Mouse (Mus musculus) forebrain, embryonic 15.5 days (tissue): ENCODE measurements around the gene Alppl2. TPM values are rescaled to one million over a fixed set of nuclear protein-coding genes. Genes with fewer than 3 reads are reported as not detected.

Experiments used
- ATAC-seq: fragments of 200-750 bp; cut with Nextera tagmentation; replicated peaks from 2 replicates; pipeline ENCODE4 v1.8.0; 2017; ENCODE audit warnings: mild to moderate bottlenecking, moderate TSS enrichment, moderate library complexity
- H3K27ac ChIP-seq: fragments of 300-500 bp; sonication (generic); replicated peaks from 2 replicates; pipeline ENCODE4 v1.5.1; 2015; ENCODE audit warnings: mild to moderate bottlenecking, inconsistent platforms
- H3K27me3 ChIP-seq: fragments of 300-500 bp; sonication (generic); 2 replicates; pipeline ENCODE4 v1.6.1; 2015; ENCODE audit warnings: inconsistent platforms
- H3K36me3 ChIP-seq: fragments of 300-500 bp; sonication (generic); 2 replicates; pipeline ENCODE4 v1.6.1; 2015; ENCODE audit warnings: mild to moderate bottlenecking, inconsistent platforms
- H3K4me1 ChIP-seq: fragments of 300-500 bp; sonication (generic); 2 replicates; pipeline ENCODE4 v1.6.1; 2015; ENCODE audit warnings: inconsistent platforms
- H3K4me2 ChIP-seq: fragments of 300-500 bp; sonication (generic); replicated peaks from 2 replicates; pipeline ENCODE4 v1.6.1; 2015; ENCODE audit warnings: mild to moderate bottlenecking, inconsistent platforms
- H3K4me3 ChIP-seq: fragments of 300-500 bp; sonication (generic); 2 replicates; pipeline ENCODE4 v1.5.1; 2015; ENCODE audit warnings: mild to moderate bottlenecking, inconsistent platforms
- H3K9ac ChIP-seq: fragments of 300-500 bp; sonication (generic); replicated peaks from 2 replicates; pipeline ENCODE4 v1.6.1; 2015; ENCODE audit warnings: mild to moderate bottlenecking, inconsistent platforms
- H3K9me3 ChIP-seq: fragments of 300-500 bp; sonication (generic); 2 replicates; pipeline ENCODE4 v1.6.1; 2016; ENCODE audit warnings: inconsistent platforms
- WGBS: fragments of 180-500 bp; shearing (Covaris S2); methylation state at CpG from one replicate; pipeline ENCODE4 v1.1.7; 2015; ENCODE audit warnings: mixed read lengths; 5-methylcytosine and 5-hydroxymethylcytosine counted together
- polyA plus RNA-seq: library from polyadenylated mRNA; unstranded; fragments of >200 nt; fragmentation: Nextera tagmentation; extraction: Ambion mirVana; gene quantifications from 2 replicates; pipeline ENCODE4 v1.2.1, GENCODE M21; 2015

Gene Alppl2
- polyA plus RNA-seq, 1 experiment from 2014 or later, result not detected

DNA sequence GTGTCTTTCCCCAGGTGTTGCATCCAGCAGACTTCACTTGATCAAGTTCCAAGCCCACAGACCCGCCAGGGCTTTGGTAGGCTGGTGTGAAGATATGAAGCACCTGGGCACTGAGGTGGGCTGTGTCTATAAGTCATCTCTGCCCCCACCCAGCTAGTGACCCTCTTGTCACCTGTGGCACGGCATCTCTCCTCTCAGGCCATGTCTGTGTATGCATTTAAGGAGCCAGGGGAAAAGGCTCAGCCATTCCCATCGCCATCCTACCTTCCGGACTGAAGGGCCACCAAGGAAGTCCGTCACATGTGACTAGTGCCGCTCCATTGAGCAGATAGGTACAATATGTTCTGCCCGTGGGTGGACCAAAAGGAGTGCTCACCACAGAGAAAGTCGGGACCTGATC is 5.9 kb upstream of the Alppl2 start:
- Histone ChIP-seq H3K27me3 (no peaks in the 10 kb centered on the region), H3K4me1 (no peaks in the 10 kb centered on the region), H3K9ac (no peak overlapping the region), H3K4me2 (no peak overlapping the region), H3K27ac (no peak overlapping the region), H3K4me3 (no peak overlapping the region), H3K9me3 (no peaks in the 10 kb centered on the region), H3K36me3 (no peaks in the 10 kb centered on the region)
- 74% methylated on average over 8 of the region's 8 CpGs for WGBS
- ATAC-seq, result no peak

DNA sequence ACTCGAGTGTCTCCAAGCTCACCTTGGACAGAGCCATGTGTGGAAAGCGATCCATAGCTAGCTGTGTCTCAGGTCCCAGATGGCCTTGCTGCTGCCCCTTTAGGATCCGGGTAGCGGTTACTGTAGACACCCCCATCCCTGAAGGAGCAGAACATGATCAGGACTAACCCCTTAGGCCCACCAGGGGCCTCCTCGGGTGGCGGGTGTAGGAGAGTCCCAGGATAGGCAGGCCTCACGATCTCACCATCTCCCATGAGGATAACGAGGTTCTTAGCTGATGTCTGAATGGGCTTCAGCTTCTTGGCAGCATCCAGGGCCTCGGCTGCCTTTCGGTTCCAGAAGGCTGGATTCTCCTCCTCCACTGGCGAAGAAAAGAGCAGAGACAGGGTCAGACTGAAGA is 477 bp downstream of the Alppl2 start:
- Histone ChIP-seq H3K4me1 (no peaks in the 10 kb centered on the region), H3K36me3 (no peaks in the 10 kb centered on the region)
- 78% methylated on average over 11 of the region's 11 CpGs for WGBS

GRCm38 (mm10) chr1:87086964-87087363 is 2.8 kb downstream of the Alppl2 start:
- H3K36me3 ChIP-seq, result no peaks in the 10 kb centered on the region
- ATAC-seq, result no peak
- no peaks in the 10 kb centered on the region for H3K9me3 ChIP-seq
- no peaks in the 10 kb centered on the region for H3K4me1 ChIP-seq
- 68% methylated on average over 17 of the region's 17 CpGs for WGBS
- no peak overlapping the region for H3K4me2 ChIP-seq
- H3K27me3 ChIP-seq, result no peaks in the 10 kb centered on the region
- no peak overlapping the region for H3K9ac ChIP-seq
- H3K4me3 ChIP-seq, result no peak overlapping the region
- no peak overlapping the region for H3K27ac ChIP-seq

More for the DNA sequence above, 477 bp downstream of the Alppl2 start:
- no peak overlapping the region for H3K9ac ChIP-seq
- no peak overlapping the region for H3K27ac ChIP-seq
- H3K9me3 ChIP-seq, result no peaks in the 10 kb centered on the region
- no peak overlapping the region for H3K4me3 ChIP-seq
- no peaks in the 10 kb centered on the region for H3K27me3 ChIP-seq
- no peak for ATAC-seq
- no peak overlapping the region for H3K4me2 ChIP-seq

GRCm38 (mm10) chr1:87086196-87086595 is 3.5 kb downstream of the Alppl2 start:
- Histone ChIP-seq H3K4me2 (no peak overlapping the region), H3K4me3 (no peak overlapping the region), H3K9me3 (no peaks in the 10 kb centered on the region), H3K9ac (no peak overlapping the region), H3K27ac (no peak overlapping the region), H3K36me3 (no peaks in the 10 kb centered on the region), H3K4me1 (no peaks in the 10 kb centered on the region), H3K27me3 (no peaks in the 10 kb centered on the region)
- WGBS, result 80% methylated on average over 4 of the region's 4 CpGs
- ATAC-seq, result no peak

GRCm38 (mm10) chr1:87073776-87074175 is 16.0 kb downstream of the Alppl2 start:
- no peak overlapping the region for H3K9ac ChIP-seq
- H3K36me3 ChIP-seq, result no peaks in the 10 kb centered on the region
- ATAC-seq, result no peak
- no peak overlapping the region for H3K27ac ChIP-seq
- H3K4me3 ChIP-seq, result no peak overlapping the region
- H3K9me3 ChIP-seq, result no peaks in the 10 kb centered on the region
- H3K27me3 ChIP-seq, result no peaks in the 10 kb centered on the region
- H3K4me2 ChIP-seq, result no peak overlapping the region
- WGBS, result 83% methylated on average over 8 of the region's 8 CpGs
- H3K4me1 ChIP-seq, result no peaks in the 10 kb centered on the region

DNA sequence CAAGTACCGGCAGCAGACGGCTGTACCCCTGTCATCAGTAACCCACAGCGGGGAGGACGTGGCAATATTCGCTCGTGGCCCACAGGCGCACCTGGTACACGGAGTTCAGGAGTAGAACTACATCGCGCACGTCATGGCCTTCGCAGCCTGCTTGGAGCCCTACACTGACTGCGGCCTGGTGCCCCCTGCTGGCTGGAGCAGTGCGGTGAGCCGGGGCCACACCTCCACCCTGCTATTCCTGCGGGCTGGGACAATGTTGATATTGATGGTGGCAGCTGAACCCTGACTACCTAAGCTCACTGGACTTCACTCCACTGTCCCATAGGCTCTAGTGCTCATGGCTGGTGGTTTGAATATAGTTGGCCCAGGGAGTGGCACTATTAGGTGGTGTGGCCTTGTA is 19.0 kb downstream of the Alppl2 start:
- no peaks in the 10 kb centered on the region for H3K9me3 ChIP-seq
- no peaks in the 10 kb centered on the region for H3K4me1 ChIP-seq
- H3K27ac ChIP-seq, result no peak overlapping the region
- WGBS, result 51% methylated on average over 16 of the region's 16 CpGs
- no peaks in the 10 kb centered on the region for H3K27me3 ChIP-seq
- H3K9ac ChIP-seq, result no peak overlapping the region
- no peak overlapping the region for H3K4me3 ChIP-seq
- no peak overlapping the region for H3K4me2 ChIP-seq
- ATAC-seq, result no peak
- H3K36me3 ChIP-seq, result no peaks in the 10 kb centered on the region

DNA sequence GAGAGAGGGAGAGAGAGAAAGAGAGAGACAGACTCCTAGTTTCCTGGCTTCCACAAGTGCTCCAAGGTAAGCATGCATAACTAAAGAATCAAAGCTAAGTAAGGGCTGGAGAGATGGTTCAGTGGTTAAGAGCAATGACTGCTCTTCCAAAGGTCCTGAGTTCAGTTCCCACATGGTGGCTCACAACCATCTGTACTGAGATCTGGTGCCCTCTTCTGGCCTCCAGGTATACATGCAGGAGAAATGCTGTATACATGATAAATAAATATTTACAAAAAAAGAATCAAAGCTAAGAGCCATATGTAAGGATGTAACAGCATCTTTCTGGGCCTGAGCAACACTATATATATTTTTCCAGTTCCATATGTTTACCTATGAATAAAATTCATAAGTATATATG is 28.8 kb downstream of the Alppl2 start:
- ATAC-seq, result no peak
- H3K4me3 ChIP-seq, result no peak overlapping the region
- H3K4me2 ChIP-seq, result no peak overlapping the region
- no peaks in the 10 kb centered on the region for H3K9me3 ChIP-seq
- no peak overlapping the region for H3K9ac ChIP-seq
- no peak overlapping the region for H3K27ac ChIP-seq
- no peaks in the 10 kb centered on the region for H3K4me1 ChIP-seq
- no peaks in the 10 kb centered on the region for H3K36me3 ChIP-seq
- H3K27me3 ChIP-seq, result no peaks in the 10 kb centered on the region

GRCm38 (mm10) chr1:87059042-87059665 is 30.6 kb downstream of the Alppl2 start:
- Histone ChIP-seq H3K4me2 (no peak overlapping the region), H3K27me3 (no peaks in the 10 kb centered on the region), H3K9ac (no peak overlapping the region), H3K4me3 (no peak overlapping the region), H3K4me1 (no peaks in the 10 kb centered on the region), H3K9me3 (no peaks in the 10 kb centered on the region), H3K36me3 (no peaks in the 10 kb centered on the region), H3K27ac (no peak overlapping the region)
- ATAC-seq, result no peak
- 79% methylated on average over 8 of the region's 8 CpGs for WGBS

DNA sequence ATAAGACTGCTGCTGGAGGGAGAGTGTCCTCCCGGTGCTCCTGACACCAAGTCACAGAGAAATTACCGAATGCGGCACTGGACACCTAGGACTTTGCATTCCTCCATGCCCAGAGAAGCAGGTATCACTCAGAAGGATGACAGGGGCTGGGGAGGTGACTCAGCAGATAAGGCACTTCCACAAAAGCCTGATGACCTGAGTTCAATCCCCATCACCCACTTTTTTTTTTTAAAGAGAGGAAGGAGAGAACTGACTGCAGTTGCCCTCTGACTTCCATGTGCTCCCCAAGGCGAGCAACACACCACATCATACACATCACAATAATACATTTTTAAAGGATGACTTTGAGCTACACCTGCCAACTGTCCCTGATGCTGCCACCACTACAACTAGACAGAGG is 32.7 kb downstream of the Alppl2 start:
- H3K36me3 ChIP-seq, result no peaks in the 10 kb centered on the region
- no peaks in the 10 kb centered on the region for H3K9me3 ChIP-seq
- ATAC-seq, result no peak
- no peaks in the 10 kb centered on the region for H3K27me3 ChIP-seq
- no peak overlapping the region for H3K4me2 ChIP-seq
- no peak overlapping the region for H3K27ac ChIP-seq
- WGBS, result 77% methylated on average over 4 of the region's 4 CpGs
- H3K4me1 ChIP-seq, result no peaks in the 10 kb centered on the region
- no peak overlapping the region for H3K4me3 ChIP-seq
- H3K9ac ChIP-seq, result no peak overlapping the region

GRCm38 (mm10) chr1:87051369-87051768 is 38.4 kb downstream of the Alppl2 start:
- Histone ChIP-seq H3K9ac (no peak overlapping the region), H3K4me3 (no peak overlapping the region), H3K36me3 (no peaks in the 10 kb centered on the region), H3K27ac (no peak overlapping the region), H3K27me3 (no peaks in the 10 kb centered on the region), H3K9me3 (no peaks in the 10 kb centered on the region), H3K4me1 (no peaks in the 10 kb centered on the region), H3K4me2 (no peak overlapping the region)
- WGBS, result 79% methylated on average over 4 of the region's 4 CpGs
- no peak for ATAC-seq

GRCm38 (mm10) chr1:87050700-87051099 is 39.0 kb downstream of the Alppl2 start:
- no peak overlapping the region for H3K27ac ChIP-seq
- WGBS, result 90% methylated on average over 1 of the region's 1 CpGs
- H3K4me2 ChIP-seq, result no peak overlapping the region
- H3K27me3 ChIP-seq, result no peaks in the 10 kb centered on the region
- no peak for ATAC-seq
- no peaks in the 10 kb centered on the region for H3K36me3 ChIP-seq
- H3K4me3 ChIP-seq, result no peak overlapping the region
- H3K9me3 ChIP-seq, result no peaks in the 10 kb centered on the region
- H3K9ac ChIP-seq, result no peak overlapping the region
- H3K4me1 ChIP-seq, result no peaks in the 10 kb centered on the region

DNA sequence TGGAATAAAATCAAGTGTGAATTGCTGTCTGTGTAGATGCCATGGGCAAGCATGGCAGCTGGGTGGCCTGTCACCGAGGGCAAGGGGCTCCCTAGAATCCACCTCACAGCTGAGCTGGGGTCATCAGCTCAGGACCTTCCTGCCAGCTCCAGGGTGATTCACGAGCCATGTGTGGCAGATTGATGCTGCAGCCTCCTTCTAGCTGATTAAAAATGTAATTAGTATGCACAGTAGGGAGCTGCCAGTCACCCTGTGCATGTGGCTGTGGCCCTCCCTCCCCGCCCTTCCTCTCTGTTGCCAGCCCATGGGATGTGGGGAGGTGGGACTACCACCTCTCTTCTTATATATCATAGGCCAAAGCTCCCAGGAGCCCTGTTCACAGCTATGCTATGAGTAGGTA is 39.7 kb downstream of the Alppl2 start:
- H3K9ac ChIP-seq, result no peak overlapping the region

GRCm38 (mm10) chr1:87041814-87042438 is 47.8 kb downstream of the Alppl2 start:
- Histone ChIP-seq H3K9me3 (no peaks in the 10 kb centered on the region), H3K4me1 (no peaks in the 10 kb centered on the region), H3K4me3 (no peak overlapping the region), H3K27me3 (no peaks in the 10 kb centered on the region), H3K36me3 (no peaks in the 10 kb centered on the region), H3K4me2 (no peak overlapping the region), H3K9ac (no peak overlapping the region), H3K27ac (no peak overlapping the region)
- WGBS, result 0% methylated on average over 1 of the region's 1 CpGs
- peak; percentile 83 for ATAC-seq

More for the DNA sequence above, 39.7 kb downstream of the Alppl2 start:
- Histone ChIP-seq H3K27me3 (no peaks in the 10 kb centered on the region), H3K27ac (no peak overlapping the region), H3K4me2 (no peak overlapping the region), H3K4me3 (no peak overlapping the region), H3K36me3 (no peaks in the 10 kb centered on the region), H3K4me1 (no peaks in the 10 kb centered on the region), H3K9me3 (no peaks in the 10 kb centered on the region)
- WGBS, result 44% methylated on average over 3 of the region's 3 CpGs
- peak; percentile 58; the same call in 1 of the 2 replicates for ATAC-seq
